ENCODE assay signal across 8 mouse cellular contexts in genomic region chr10:81141455-81142210, GRCm38 (mm10). TPM values are rescaled to one million over a fixed set of nuclear protein-coding genes. Genes with fewer than 3 reads are reported as not detected.
DNase-seq lines count a peak whose midpoint lies in the region; ATAC-seq and TF ChIP-seq lines count a peak whose summit lies in the region.

No protein-coding gene starts in this region.

- H3K36me3 ChIP-seq in liver, embryonic 11.5 days (ENCODE audit: control insufficient read depth, insufficient read depth, low read length), result peaks cover 34% of the 10 kb centered on the region
- H3K36me3 ChIP-seq in hindbrain, embryonic 12.5 days, result peaks cover 35% of the 10 kb centered on the region
- peaks cover 29% of the 10 kb centered on the region for H3K36me3 ChIP-seq in midbrain, postnatal 0 days (ENCODE audit: insufficient read depth, low read length)
- peaks cover 36% of the 10 kb centered on the region for H3K36me3 ChIP-seq in kidney, embryonic 14.5 days (ENCODE audit: control insufficient read depth, insufficient read depth, low read length)

- H3K4me1 ChIP-seq in cerebellum, adult 2 months (ENCODE audit: control insufficient read depth, insufficient read depth, low read length), result peaks cover 51% of the 10 kb centered on the region
- peaks cover 44% of the 10 kb centered on the region for H3K4me1 ChIP-seq in liver, embryonic 11.5 days (replicated peaks; ENCODE audit: control insufficient read depth, insufficient read depth, low read length)
- H3K4me1 ChIP-seq in hindbrain, embryonic 12.5 days, result peaks cover 52% of the 10 kb centered on the region
- H3K4me1 ChIP-seq in midbrain, postnatal 0 days (ENCODE audit: insufficient read depth, low read length), result peaks cover 8% of the 10 kb centered on the region; the same call in 1 of the 2 replicates
- H3K4me1 ChIP-seq in kidney, embryonic 14.5 days (ENCODE audit: control insufficient read depth, insufficient read depth, low read length), result peaks cover 35% of the 10 kb centered on the region

- 29% methylated on average over 7 of the region's 7 CpGs for WGBS in cerebellum, adult 2 months
- WGBS in liver, embryonic 11.5 days, result 74% methylated on average over 7 of the region's 7 CpGs
- WGBS in hindbrain, embryonic 12.5 days, result 69% methylated on average over 7 of the region's 7 CpGs
- WGBS in midbrain, postnatal 0 days, result 71% methylated on average over 7 of the region's 7 CpGs
- WGBS in kidney, embryonic 14.5 days, result 92% methylated on average over 7 of the region's 7 CpGs

- no peak for DNase-seq in cerebellum, adult 2 months
- DNase-seq in cerebellum, adult 11 months, result no peak
- DNase-seq in liver, embryonic 11.5 days (ENCODE audit: low spot score), result no peak
- no peak for DNase-seq in liver
- no peak for DNase-seq in midbrain, postnatal 0 days (ENCODE audit: low spot score)
- DNase-seq in retina, postnatal 1 day, result no peak

- no peak for TF ChIP-seq CTCF in cerebellum, adult 2 months (IDR thresholded peaks at IDR 0.05; ENCODE audit: borderline replicate concordance, insufficient read depth, low read depth, low read length)
- TF ChIP-seq CTCF in midbrain, postnatal 0 days (IDR thresholded peaks at IDR 0.05), result no peak

- H3K9ac ChIP-seq in liver, embryonic 11.5 days (ENCODE audit: low read depth, low read length), result peak overlapping the region; percentile 89; the same call in 1 of the 2 replicates
- peak overlapping the region; percentile 25 for H3K9ac ChIP-seq in hindbrain, embryonic 12.5 days
- H3K9ac ChIP-seq in midbrain, postnatal 0 days (replicated peaks; ENCODE audit: low read length, poor library complexity, severe bottlenecking), result 0 out of 2 replicates have a peak overlapping the region, but pooled peaks have one; percentile 8
- no peak overlapping the region for H3K9ac ChIP-seq in kidney, embryonic 14.5 days (ENCODE audit: low read depth, low read length)

- H3K9me3 ChIP-seq in liver, embryonic 11.5 days (ENCODE audit: control insufficient read depth, low read length), result no peaks in the 10 kb centered on the region
- H3K9me3 ChIP-seq in hindbrain, embryonic 12.5 days (replicated peaks), result no peaks in the 10 kb centered on the region
- H3K9me3 ChIP-seq in midbrain, postnatal 0 days (ENCODE audit: low read length), result no peaks in the 10 kb centered on the region
- no peaks in the 10 kb centered on the region for H3K9me3 ChIP-seq in kidney, embryonic 14.5 days (ENCODE audit: control insufficient read depth, low read length)

- H3K4me3 ChIP-seq in cerebellum, adult 2 months (replicated peaks; ENCODE audit: insufficient read depth, low read depth, low read length), result peak overlapping the region; percentile 17
- peak overlapping the region; percentile 97; the same call in 1 of the 2 replicates for H3K4me3 ChIP-seq in liver, embryonic 11.5 days (ENCODE audit: low read depth, low read length)
- no peak overlapping the region for H3K4me3 ChIP-seq in hindbrain, embryonic 12.5 days
- H3K4me3 ChIP-seq in midbrain, postnatal 0 days (ENCODE audit: low read depth, low read length), result no peak overlapping the region
- H3K4me3 ChIP-seq in kidney, embryonic 14.5 days (ENCODE audit: low read length), result no peak overlapping the region; the same call in 1 of the 2 replicates

- no peaks in the 10 kb centered on the region for H3K27me3 ChIP-seq in cerebellum, adult 2 months (ENCODE audit: control insufficient read depth, insufficient read depth, low read length)
- H3K27me3 ChIP-seq in liver, embryonic 11.5 days (replicated peaks; ENCODE audit: control insufficient read depth, insufficient read depth, low read length), result no peaks in the 10 kb centered on the region
- H3K27me3 ChIP-seq in hindbrain, embryonic 12.5 days, result no peaks in the 10 kb centered on the region
- no peaks in the 10 kb centered on the region for H3K27me3 ChIP-seq in midbrain, postnatal 0 days (ENCODE audit: insufficient read depth, low read length)
- H3K27me3 ChIP-seq in kidney, embryonic 14.5 days (ENCODE audit: control insufficient read depth, insufficient read depth, low read length), result no peaks in the 10 kb centered on the region

- H3K4me2 ChIP-seq in liver, embryonic 11.5 days, result peak overlapping the region; percentile 99
- H3K4me2 ChIP-seq in hindbrain, embryonic 12.5 days (replicated peaks), result no peak overlapping the region
- H3K4me2 ChIP-seq in midbrain, postnatal 0 days (ENCODE audit: low read depth, low read length, poor library complexity, severe bottlenecking), result no peak overlapping the region
- H3K4me2 ChIP-seq in kidney, embryonic 14.5 days (replicated peaks; ENCODE audit: low read depth, low read length), result no peak overlapping the region

- TF ChIP-seq POLR2A in cerebellum, adult 2 months (IDR thresholded peaks at IDR 0.05; ENCODE audit: borderline replicate concordance, insufficient read depth, low read length), result no peak

- H3K27ac ChIP-seq in cerebellum, adult 2 months (ENCODE audit: insufficient read depth, low read length), result peak overlapping the region; percentile 68
- H3K27ac ChIP-seq in liver, embryonic 11.5 days (ENCODE audit: low read depth, low read length), result 0 out of 2 replicates have a peak overlapping the region, but pooled peaks have one; percentile 3
- 0 out of 2 replicates have a peak overlapping the region, but pooled peaks have one; percentile 14 for H3K27ac ChIP-seq in hindbrain, embryonic 12.5 days
- no peak overlapping the region for H3K27ac ChIP-seq in midbrain, postnatal 0 days (ENCODE audit: low read depth, low read length)
- H3K27ac ChIP-seq in kidney, embryonic 14.5 days (ENCODE audit: low read depth, low read length), result no peak overlapping the region

- ATAC-seq in liver, embryonic 11.5 days (replicated peaks; ENCODE audit: low FRiP score), result no peak
- no peak for ATAC-seq in hindbrain, embryonic 12.5 days (ENCODE audit: low FRiP score)
- ATAC-seq in midbrain, postnatal 0 days (ENCODE audit: low FRiP score), result no peak
- ATAC-seq in kidney, embryonic 14.5 days (ENCODE audit: low FRiP score, low TSS enrichment), result no peak

RNA-seq across cellular contexts. Expression of gene Zbtb7a, which starts 6.6 kb away (rescaled TPM):
- 61.6 and 62.9 TPM in 2 replicates for polyA plus RNA-seq in cerebellum, adult 2 months (2012; rRNA removed)
- 31.6 and 34.2 TPM in 2 replicates for polyA plus RNA-seq in liver, embryonic 11.5 days (2014; fragmentation: Nextera tagmentation; extraction: Ambion mirVana)
- polyA plus RNA-seq in hindbrain, embryonic 12.5 days (2016; fragmentation: Nextera tagmentation; extraction: Ambion mirVana), result 17.7 and 18.2 TPM in 2 replicates
- 23.6 and 29.5 TPM in 2 replicates for total RNA-seq in midbrain, postnatal 0 days (2014; rRNA removed)
- 16.1 and 18.0 TPM in 2 replicates for polyA plus RNA-seq in midbrain, postnatal 0 days (2015; fragmentation: Nextera tagmentation; extraction: Ambion mirVana)
- polyA plus RNA-seq in kidney, embryonic 14.5 days (2014; fragmentation: Nextera tagmentation; extraction: Ambion mirVana), result 16.1 and 18.1 TPM in 2 replicates

RNA-seq across cellular contexts. Expression of gene Pias4, which starts 26.1 kb away (rescaled TPM):
- 34.8 and 36.0 TPM in 2 replicates for polyA plus RNA-seq in cerebellum, adult 2 months (2012; rRNA removed)
- polyA plus RNA-seq in liver, embryonic 11.5 days (2014; fragmentation: Nextera tagmentation; extraction: Ambion mirVana), result 41.2 and 50.9 TPM in 2 replicates
- polyA plus RNA-seq in hindbrain, embryonic 12.5 days (2016; fragmentation: Nextera tagmentation; extraction: Ambion mirVana), result 56.7 and 59.2 TPM in 2 replicates
- 31.2 and 38.0 TPM in 2 replicates for total RNA-seq in midbrain, postnatal 0 days (2014; rRNA removed)
- 30.1 and 31.3 TPM in 2 replicates for polyA plus RNA-seq in midbrain, postnatal 0 days (2015; fragmentation: Nextera tagmentation; extraction: Ambion mirVana)
- 45.3 and 48.4 TPM in 2 replicates for polyA plus RNA-seq in kidney, embryonic 14.5 days (2014; fragmentation: Nextera tagmentation; extraction: Ambion mirVana)

RNA-seq across cellular contexts. Expression of gene Eef2, which starts 34.8 kb away (rescaled TPM):
- polyA plus RNA-seq in cerebellum, adult 2 months (2012; rRNA removed), result 1,163 and 1,164 TPM in 2 replicates
- polyA plus RNA-seq in liver, embryonic 11.5 days (2014; fragmentation: Nextera tagmentation; extraction: Ambion mirVana), result 626 and 647 TPM in 2 replicates
- 539 TPM in 2 replicates for polyA plus RNA-seq in hindbrain, embryonic 12.5 days (2016; fragmentation: Nextera tagmentation; extraction: Ambion mirVana)
- total RNA-seq in midbrain, postnatal 0 days (2014; rRNA removed), result 2,062 and 2,304 TPM in 2 replicates
- 440 and 459 TPM in 2 replicates for polyA plus RNA-seq in midbrain, postnatal 0 days (2015; fragmentation: Nextera tagmentation; extraction: Ambion mirVana)
- polyA plus RNA-seq in kidney, embryonic 14.5 days (2014; fragmentation: Nextera tagmentation; extraction: Ambion mirVana), result 465 and 473 TPM in 2 replicates

RNA-seq across cellular contexts. Expression of gene Map2k2, which starts 35.9 kb away (rescaled TPM):
- 161 and 187 TPM in 2 replicates for polyA plus RNA-seq in cerebellum, adult 2 months (2012; rRNA removed)
- polyA plus RNA-seq in liver, embryonic 11.5 days (2014; fragmentation: Nextera tagmentation; extraction: Ambion mirVana), result 201 and 207 TPM in 2 replicates
- polyA plus RNA-seq in hindbrain, embryonic 12.5 days (2016; fragmentation: Nextera tagmentation; extraction: Ambion mirVana), result 223 and 232 TPM in 2 replicates
- 256 and 261 TPM in 2 replicates for total RNA-seq in midbrain, postnatal 0 days (2014; rRNA removed)
- polyA plus RNA-seq in midbrain, postnatal 0 days (2015; fragmentation: Nextera tagmentation; extraction: Ambion mirVana), result 210 and 218 TPM in 2 replicates
- polyA plus RNA-seq in kidney, embryonic 14.5 days (2014; fragmentation: Nextera tagmentation; extraction: Ambion mirVana), result 187 and 208 TPM in 2 replicates

RNA-seq across cellular contexts. Expression of gene Dapk3, which starts 41.2 kb away (rescaled TPM):
- polyA plus RNA-seq in cerebellum, adult 2 months (2012; rRNA removed), result 70.7 and 73.0 TPM in 2 replicates
- 44.5 and 45.6 TPM in 2 replicates for polyA plus RNA-seq in liver, embryonic 11.5 days (2014; fragmentation: Nextera tagmentation; extraction: Ambion mirVana)
- polyA plus RNA-seq in hindbrain, embryonic 12.5 days (2016; fragmentation: Nextera tagmentation; extraction: Ambion mirVana), result 86.4 and 94.5 TPM in 2 replicates
- 56.7 and 88.8 TPM in 2 replicates for total RNA-seq in midbrain, postnatal 0 days (2014; rRNA removed)
- polyA plus RNA-seq in midbrain, postnatal 0 days (2015; fragmentation: Nextera tagmentation; extraction: Ambion mirVana), result 59.1 and 60.9 TPM in 2 replicates
- 45.7 and 58.0 TPM in 2 replicates for polyA plus RNA-seq in kidney, embryonic 14.5 days (2014; fragmentation: Nextera tagmentation; extraction: Ambion mirVana)

Comparison
In these comparisons a context has a peak if more than half of its experiments do, and no peak if none do; other contexts are left out.
1. H3K27ac ChIP-seq: peak in cerebellum, adult 2 months (single experiment), liver, embryonic 11.5 days (single experiment) and hindbrain, embryonic 12.5 days (single experiment); none in midbrain, postnatal 0 days (single experiment) and kidney, embryonic 14.5 days (single experiment).
2. H3K4me3 ChIP-seq: peak in cerebellum, adult 2 months (single experiment) and liver, embryonic 11.5 days (single experiment); none in hindbrain, embryonic 12.5 days (single experiment), midbrain, postnatal 0 days (single experiment) and kidney, embryonic 14.5 days (single experiment).